Mouse (Mus musculus) limb, embryonic 11.5 days (tissue): ENCODE data around the gene Nat14. TPM values are rescaled to one million over a fixed set of nuclear protein-coding genes. Genes with fewer than 3 reads are reported as not detected.

Experiments
- ATAC-seq: fragments of 200-750 bp; cut with Nextera tagmentation; 2 replicates; pipeline ENCODE4 v1.8.0; 2017; ENCODE audit warnings: low read depth; ENCODE audit not compliant: insufficient number of reproducible peaks, low FRiP score, low TSS enrichment
- DNase-seq: peaks from one replicate; pipeline ENCODE4 v3.0.0-alpha.2; 2015; ENCODE audit warnings: low spot score
- H3K27ac ChIP-seq: fragments of 300-500 bp; sonication (generic); replicated peaks from 2 replicates; pipeline ENCODE4 v1.5.1; 2014; ENCODE audit warnings: low read depth, mild to moderate bottlenecking, low read length
- H3K27me3 ChIP-seq: fragments of 300-500 bp; sonication (generic); 2 replicates; pipeline ENCODE4 v1.6.1; 2014; ENCODE audit warnings: mild to moderate bottlenecking, low read length, mixed read lengths; ENCODE audit not compliant: control insufficient read depth, insufficient read depth
- H3K36me3 ChIP-seq: fragments of 300-500 bp; sonication (generic); 2 replicates; pipeline ENCODE4 v1.6.1; 2014; ENCODE audit warnings: mild to moderate bottlenecking, low read length, moderate library complexity, mixed read lengths; ENCODE audit not compliant: control insufficient read depth, insufficient read depth
- H3K4me1 ChIP-seq: fragments of 300-500 bp; sonication (generic); 2 replicates; pipeline ENCODE4 v1.6.1; 2014; ENCODE audit warnings: low read length, mixed read lengths; ENCODE audit not compliant: control insufficient read depth, insufficient read depth
- H3K4me2 ChIP-seq: fragments of 300-500 bp; sonication (generic); 2 replicates; pipeline ENCODE4 v1.6.1; 2014; ENCODE audit warnings: low read depth, mild to moderate bottlenecking, moderate library complexity; ENCODE audit not compliant: severe bottlenecking
- H3K4me3 ChIP-seq: fragments of 300-500 bp; sonication (generic); 2 replicates; pipeline ENCODE4 v1.5.1; 2014; ENCODE audit warnings: low read depth, low read length
- H3K9ac ChIP-seq: fragments of 300-500 bp; sonication (generic); 2 replicates; pipeline ENCODE4 v1.6.1; 2014; ENCODE audit warnings: mild to moderate bottlenecking, low read length
- H3K9me3 ChIP-seq: fragments of 300-500 bp; sonication (generic); 2 replicates; pipeline ENCODE4 v1.6.1; 2016; ENCODE audit warnings: low read length; ENCODE audit not compliant: control insufficient read depth
- WGBS: fragments of 180-500 bp; shearing (Covaris S2); extraction: QIAGEN DNeasy Blood & Tissue Kit; methylation state at CpG from one replicate; pipeline ENCODE4 v1.1.7; 2014; 5-methylcytosine and 5-hydroxymethylcytosine counted together
- polyA plus RNA-seq: library from polyadenylated mRNA; unstranded; fragments of >200 nt; fragmentation: Nextera tagmentation; extraction: Ambion mirVana; gene quantifications from 2 replicates; pipeline ENCODE4 v1.2.1, GENCODE M21; 2014

Nat14 gene
- polyA plus RNA-seq, 1 experiment from 2014 or later: 2.9 TPM

- H3K9ac ChIP-seq: peak overlapping the region; percentile 67; the same call in 1 of the 2 replicates
- ATAC-seq (peak; percentile 14; the same call in 1 of the 2 replicates), DNase-seq (peak; percentile 89)
- H3K4me2 ChIP-seq: peak overlapping the region; percentile 71
- WGBS: 1% methylated on average over 14 of the region's 14 CpGs
- H3K4me3 ChIP-seq: peak overlapping the region; percentile 20
- no peaks in the 10 kb centered on the region for H3K9me3 ChIP-seq
- H3K36me3 ChIP-seq: peaks cover 16% of the 10 kb centered on the region; the same call in 1 of the 2 replicates
- H3K27me3 ChIP-seq: no peaks in the 10 kb centered on the region
- H3K4me1 ChIP-seq: peaks cover 53% of the 10 kb centered on the region
- peak overlapping the region; percentile 88 for H3K27ac ChIP-seq
Observed at GRCm38 (mm10) chr7:4922931-4923565, 1.2 kb downstream of the Nat14 start.

- 0 out of 2 replicates have a peak, but pooled peaks have one; percentile 2 for ATAC-seq
- H3K27me3 ChIP-seq: no peaks in the 10 kb centered on the region
- peak overlapping the region; percentile 20 for H3K4me3 ChIP-seq
- peaks cover 53% of the 10 kb centered on the region for H3K4me1 ChIP-seq
- H3K9ac ChIP-seq: peak overlapping the region; percentile 67
- peak overlapping the region; percentile 71 for H3K4me2 ChIP-seq
- DNase-seq: peak; percentile 66
- H3K9me3 ChIP-seq: no peaks in the 10 kb centered on the region
- H3K36me3 ChIP-seq: peaks cover 16% of the 10 kb centered on the region; the same call in 1 of the 2 replicates
- H3K27ac ChIP-seq: peak overlapping the region; percentile 88
- WGBS: 4% methylated on average over 37 of the region's 37 CpGs
Observed at GRCm38 (mm10) chr7:4923586-4924364, 1.9 kb downstream of the Nat14 start.

GRCm38 (mm10) chr7:4924483-4924882, 2.7 kb downstream of the Nat14 start:
- 1% methylated on average over 4 of the region's 4 CpGs for WGBS

GRCm38 (mm10) chr7:4924891-4925301, 3.1 kb downstream of the Nat14 start:
- Histone ChIP-seq H3K9me3 (no peaks in the 10 kb centered on the region), H3K27me3 (no peaks in the 10 kb centered on the region), H3K27ac (peak overlapping the region; percentile 88), H3K36me3 (peaks cover 9% of the 10 kb centered on the region; the same call in 1 of the 2 replicates), H3K4me1 (peaks cover 53% of the 10 kb centered on the region), H3K4me3 (no peak overlapping the region), H3K9ac (0 out of 2 replicates have a peak overlapping the region, but pooled peaks have one; percentile 9), H3K4me2 (peak overlapping the region; percentile 71)
- 6% methylated on average over 3 of the region's 4 CpGs for WGBS
- ATAC-seq (no peak), DNase-seq (peak; percentile 52)

More at GRCm38 (mm10) chr7:4924483-4924882, 2.7 kb downstream of the Nat14 start:
- peaks cover 53% of the 10 kb centered on the region for H3K4me1 ChIP-seq
- no peaks in the 10 kb centered on the region for H3K27me3 ChIP-seq
- H3K9ac ChIP-seq: peak overlapping the region; percentile 67; the same call in 1 of the 2 replicates
- H3K4me3 ChIP-seq: peak overlapping the region; percentile 20
- H3K4me2 ChIP-seq: peak overlapping the region; percentile 71
- peak overlapping the region; percentile 88 for H3K27ac ChIP-seq
- H3K9me3 ChIP-seq: no peaks in the 10 kb centered on the region
- DNase-seq (peak; percentile 52), ATAC-seq (no peak)
- peaks cover 13% of the 10 kb centered on the region; the same call in 1 of the 2 replicates for H3K36me3 ChIP-seq

GRCm38 (mm10) chr7:4925441-4926381, 3.9 kb downstream of the Nat14 start, which contains the start of gene Ssc5d:
TSS of gene Ssc5d (plus strand) at chr7:4925785.
- peak; percentile 53 for DNase-seq
- peak within 1 kb of the TSS; percentile 71 for H3K4me2 ChIP-seq
- H3K4me1 ChIP-seq: peaks cover 50% of the 10 kb centered on the region
- H3K4me3 ChIP-seq: no peak within 1 kb of the TSS; the same call in 1 of the 2 replicates
- H3K9me3 ChIP-seq: no peaks in the 10 kb centered on the region
- WGBS: 3% methylated on average over 6 of the region's 6 CpGs
- peak within 1 kb of the TSS; percentile 88 for H3K27ac ChIP-seq
- 0 out of 2 replicates have a peak within 1 kb of the TSS, but pooled peaks have one; percentile 9 for H3K9ac ChIP-seq
- no peaks in the 10 kb centered on the region for H3K27me3 ChIP-seq
- ATAC-seq: peak; percentile 8; the same call in 1 of the 2 replicates
- H3K36me3 ChIP-seq: 0 out of 2 replicates have a peak, but pooled peaks cover 4% of the 10 kb centered on the region

GRCm38 (mm10) chr7:4926849-4927248, 5.0 kb downstream of the Nat14 start:
- Histone ChIP-seq H3K9ac (no peak overlapping the region; the same call in 1 of the 2 replicates), H3K27me3 (no peaks in the 10 kb centered on the region), H3K4me3 (no peak overlapping the region), H3K9me3 (no peaks in the 10 kb centered on the region), H3K4me2 (peak overlapping the region; percentile 17; the same call in 1 of the 2 replicates), H3K36me3 (no peaks in the 10 kb centered on the region), H3K4me1 (peaks cover 42% of the 10 kb centered on the region), H3K27ac (no peak overlapping the region)
- 73% methylated on average over 16 of the region's 16 CpGs for WGBS
- DNase-seq (no peak), ATAC-seq (no peak)

- H3K4me2 ChIP-seq: no peak overlapping the region
- ATAC-seq: no peak
- WGBS: 56% methylated on average over 8 of the region's 8 CpGs
Observed at GRCm38 (mm10) chr7:4927711-4928110, 5.9 kb downstream of the Nat14 start.

More at GRCm38 (mm10) chr7:4927711-4928110, 5.9 kb downstream of the Nat14 start:
- Histone ChIP-seq H3K27me3 (no peaks in the 10 kb centered on the region), H3K27ac (no peak overlapping the region), H3K9me3 (no peaks in the 10 kb centered on the region), H3K4me3 (no peak overlapping the region), H3K36me3 (no peaks in the 10 kb centered on the region), H3K9ac (no peak overlapping the region; the same call in 1 of the 2 replicates), H3K4me1 (peaks cover 42% of the 10 kb centered on the region)
- no peak for DNase-seq
